Mouse (Mus musculus) gastrocnemius, adult 2 months (tissue): ENCODE measurements around the gene Fgf2. TPM values are rescaled to one million over a fixed set of nuclear protein-coding genes. Genes with fewer than 3 reads are reported as not detected.
A peak's percentile ranks its signal among the peaks of the same experiment; 100 is the strongest.

Source experiments
- DNase-seq: peaks from one replicate; pipeline ENCODE4 v3.0.0; 2022
- H3K27ac ChIP-seq: fragments of 200-600 bp; 2 replicates; pipeline ENCODE4 v1.8.1; 2022; ENCODE audit warnings: mild to moderate bottlenecking
- H3K4me3 ChIP-seq: fragments of 200-600 bp; 2 replicates; pipeline ENCODE4 v1.8.1; 2022; ENCODE audit warnings: mild to moderate bottlenecking, moderate library complexity
- CTCF ChIP-seq: fragments of 200-600 bp; IDR thresholded peaks from 2 replicates; pipeline ENCODE4 v1.8.1; 2022; ENCODE audit warnings: antibody characterized with exemption, mild to moderate bottlenecking, moderate library complexity
- intact Hi-C: fragments of 180-260 bp; cut with DNase I; formaldehyde crosslinking; loops from one replicate; pipeline ENCODE4 v1.15.1; 2025
- total RNA-seq, 2 experiments: library from RNA; stranded (reverse); gene quantifications; 2 replicates each; pipeline ENCODE4 v1.2.3; 2021

The Fgf2 gene
- total RNA-seq, 2 experiments from 2014 or later = 5.4 to 12.1 TPM

DNA sequence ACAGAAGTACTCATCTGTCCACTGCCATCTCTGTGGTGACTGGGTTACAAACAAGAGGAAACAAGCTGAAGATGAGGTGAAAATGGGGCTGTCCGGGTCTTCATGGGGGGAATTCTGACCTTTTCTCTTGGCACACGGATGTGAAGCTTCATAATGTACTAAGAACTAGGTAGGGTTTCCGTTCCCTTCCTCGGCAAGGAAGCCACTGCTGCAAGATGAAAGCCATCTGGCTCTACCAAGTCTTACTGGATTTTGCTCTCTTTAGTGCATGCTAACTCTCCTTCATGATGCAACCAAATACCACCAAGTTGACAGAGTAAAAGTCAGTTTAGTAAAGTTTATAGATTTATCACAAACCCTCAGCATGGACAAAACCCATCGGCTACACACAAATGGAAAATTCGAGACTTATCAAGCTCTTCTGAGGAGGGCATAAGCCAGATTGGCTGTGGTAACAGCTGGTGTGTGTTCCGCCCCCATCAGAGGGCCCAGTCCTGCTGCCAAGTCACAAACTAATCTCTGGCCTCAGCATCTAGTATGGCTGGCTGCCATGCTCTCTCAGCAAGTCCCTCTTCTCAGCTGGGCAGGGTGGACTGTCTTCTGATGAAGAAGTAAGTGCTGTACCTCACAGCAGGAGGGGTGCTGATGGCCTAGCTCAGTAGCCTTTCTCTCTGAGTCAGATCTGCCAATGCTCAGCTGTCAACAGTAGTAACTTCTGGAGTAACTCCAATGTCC, 50.7 kb downstream of the Fgf2 start:
- Histone ChIP-seq H3K4me3 (no peak overlapping the region), H3K27ac (peak overlapping the region; percentile 79)
- intact Hi-C loops = no loop called here
- TF ChIP-seq CTCF = no peak
- peak; percentile 87 for DNase-seq

DNA sequence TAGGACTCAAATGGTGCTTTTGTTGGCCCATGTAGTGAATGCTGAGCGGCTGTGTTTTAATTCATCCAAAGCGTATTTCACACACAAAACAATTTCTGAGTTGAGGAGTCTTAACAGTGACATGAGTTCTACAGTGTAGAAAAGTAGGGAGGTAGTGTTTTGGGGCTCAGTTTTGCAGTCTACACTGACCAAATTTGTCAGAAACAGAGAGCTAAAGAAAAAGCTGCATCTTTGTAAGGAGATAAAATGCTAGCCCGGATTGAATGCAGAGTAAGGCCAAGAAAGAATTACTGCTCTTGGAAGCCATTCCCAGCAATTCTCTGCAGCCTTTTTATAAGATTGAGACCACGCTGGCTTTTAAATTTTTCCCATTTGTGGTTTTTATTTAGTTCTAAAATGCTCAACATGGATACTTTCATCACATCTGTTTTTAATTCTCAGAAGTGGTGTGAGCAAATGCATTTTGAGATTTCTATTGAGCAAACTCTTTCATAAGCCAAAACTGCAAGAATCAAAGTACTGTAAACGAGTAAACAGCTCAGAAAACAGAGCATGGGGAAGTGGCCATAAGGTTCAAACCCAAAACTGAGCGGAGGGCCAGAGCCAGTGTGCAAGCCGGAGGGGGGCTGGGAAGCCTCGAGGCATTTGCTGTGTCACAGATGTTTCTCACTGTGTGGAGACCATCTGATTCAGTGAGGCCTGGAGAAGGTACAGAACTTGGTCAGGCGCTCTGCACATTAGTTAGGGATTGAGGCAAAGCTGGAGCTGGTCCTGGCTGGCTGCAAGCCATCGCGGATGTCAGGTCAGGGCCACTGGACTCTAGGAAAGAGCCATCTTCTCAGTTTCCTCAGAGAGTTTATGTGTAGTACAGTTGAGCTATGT, 53.8 kb downstream of the Fgf2 start:
- intact Hi-C loops = no loop called here
- no peak overlapping the region for H3K4me3 ChIP-seq
- peak overlapping the region; percentile 67 for H3K27ac ChIP-seq
- peak; percentile 84 for DNase-seq
- no peak for TF ChIP-seq CTCF

DNA sequence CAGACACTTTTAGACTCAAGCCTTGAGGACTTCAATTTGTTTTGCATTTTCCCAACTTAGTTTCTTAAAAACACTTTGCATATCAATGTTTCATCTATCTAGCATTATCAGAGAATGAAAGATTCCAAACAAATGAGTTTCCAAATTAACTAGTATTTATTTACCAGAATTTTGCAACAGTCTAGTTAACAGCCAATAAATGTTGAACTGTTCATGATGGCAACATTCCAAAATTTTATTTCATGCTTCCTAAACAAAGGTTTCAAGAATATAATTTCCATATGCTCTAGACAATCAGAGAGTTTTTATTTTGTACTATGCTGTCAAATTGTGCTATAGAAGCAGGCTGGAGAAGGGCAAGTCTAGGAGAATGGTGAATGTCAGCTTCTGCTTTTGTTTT, 59.5 kb downstream of the Fgf2 start:
- intact Hi-C loops = no loop called here
- no peak for DNase-seq
- TF ChIP-seq CTCF = no peak

GRCm38 (mm10) chr3:37413446-37413845, 65.3 kb downstream of the Fgf2 start:
- no peak overlapping the region for H3K4me3 ChIP-seq
- peak overlapping the region; percentile 16; the same call in 1 of the 2 replicates for H3K27ac ChIP-seq
- DNase-seq = no peak
- intact Hi-C loops = loop anchor here (10.0 kb wide), 1 partner anchor 209 kb away; no protein-coding TSS in a partner anchor
- no peak for TF ChIP-seq CTCF

More for the DNA sequence above, 59.5 kb downstream of the Fgf2 start:
- Histone ChIP-seq H3K4me3 (no peak overlapping the region), H3K27ac (no peak overlapping the region)

- intact Hi-C loops = loop anchor here (1.0 to 10.0 kb wide), 4 partner anchors 73 to 210 kb away; partner anchors contain the start of genes Bbs12 and Cetn4
- DNase-seq = peak; percentile 87
- TF ChIP-seq CTCF = peak; percentile 87
- H3K4me3 ChIP-seq = no peak overlapping the region
- no peak overlapping the region for H3K27ac ChIP-seq
Observed at GRCm38 (mm10) chr3:37414413-37414960, 66.3 kb downstream of the Fgf2 start.

- no peak for DNase-seq
- Histone ChIP-seq H3K27ac (peak overlapping the region; percentile 99), H3K4me3 (peak overlapping the region; percentile 84)
- intact Hi-C loops = loop anchor here (10.0 kb wide), 1 partner anchor 214 kb away; no protein-coding TSS in a partner anchor
- no peak for TF ChIP-seq CTCF
Observed at GRCm38 (mm10) chr3:37418341-37418740, 70.2 kb downstream of the Fgf2 start.

GRCm38 (mm10) chr3:37418961-37419457, 70.9 kb downstream of the Fgf2 start:
- peak; percentile 83 for DNase-seq
- peak overlapping the region; percentile 99 for H3K27ac ChIP-seq
- peak; percentile 34 for TF ChIP-seq CTCF
- intact Hi-C loops = loop anchor here (10.0 kb wide), 1 partner anchor 214 kb away; no protein-coding TSS in a partner anchor
- peak overlapping the region; percentile 84 for H3K4me3 ChIP-seq

DNA sequence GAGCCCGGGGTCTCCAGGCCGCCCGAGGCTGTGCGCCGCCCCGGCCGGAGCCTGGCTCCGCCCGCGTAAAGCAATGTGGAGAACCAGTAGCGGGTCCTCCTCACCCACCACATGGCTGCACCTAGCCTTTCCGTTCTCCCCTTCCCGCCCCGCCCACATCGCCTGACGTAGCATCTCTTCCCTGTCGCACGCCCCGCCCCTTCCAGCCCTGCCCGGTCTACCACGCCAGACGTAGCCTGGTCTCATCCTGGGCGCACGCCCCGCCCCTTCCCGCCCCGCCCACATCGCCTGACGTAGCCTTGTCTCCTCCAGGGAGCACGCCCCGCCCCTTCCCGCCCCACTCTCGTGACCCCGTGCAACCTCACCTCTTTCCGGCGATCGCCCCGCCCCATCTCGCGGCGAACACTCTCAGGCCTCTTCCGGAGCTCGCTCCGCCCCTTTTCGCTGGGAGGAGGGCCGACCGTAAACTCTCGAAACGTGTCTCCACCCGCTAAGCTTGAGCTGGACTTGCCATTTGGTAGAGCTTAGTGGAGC, 71.4 kb downstream of the Fgf2 start, which contains the start of gene Spata5:
Gene Spata5, plus strand, starts transcription at position 439 of the 534 bp plus-strand sequence.
- Histone ChIP-seq H3K27ac (peak within 1 kb of the TSS; percentile 99), H3K4me3 (peak within 1 kb of the TSS; percentile 99)
- no peak for TF ChIP-seq CTCF
- intact Hi-C loops = loop anchor here (10.0 kb wide), 1 partner anchor 215 kb away; no protein-coding TSS in a partner anchor
- DNase-seq = peak; percentile 99

- H3K27ac ChIP-seq = peak within 1 kb of the TSS; percentile 99
- peak; percentile 94 for DNase-seq
- intact Hi-C loops = no loop called here
- TF ChIP-seq CTCF = no peak; the same call in 1 of the 2 replicates
- H3K4me3 ChIP-seq = peak within 1 kb of the TSS; percentile 99
Observed at GRCm38 (mm10) chr3:37420072-37420471, 71.9 kb downstream of the Fgf2 start, which contains the start of gene Nudt6. Nudt6 (minus strand) TSS chr3:37420211.

DNA sequence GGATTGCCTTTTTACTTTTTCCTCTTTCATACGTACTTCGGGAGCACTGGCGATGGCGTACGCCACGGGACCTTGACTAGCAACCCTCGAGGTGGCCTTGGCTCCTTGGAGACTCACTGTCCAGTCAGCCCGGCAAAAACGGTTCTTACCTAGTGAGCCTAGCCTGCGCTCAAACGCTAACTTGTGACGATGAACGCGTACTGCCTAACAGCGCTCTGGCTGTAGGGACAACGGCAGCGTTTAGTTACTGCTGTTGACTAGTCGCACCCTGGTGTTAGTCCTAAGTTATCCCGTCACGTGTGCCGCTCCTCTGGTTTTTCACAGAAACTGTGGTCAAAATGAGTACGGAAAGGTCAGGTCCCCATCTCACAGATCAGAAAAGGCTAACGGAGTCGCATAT, 72.5 kb downstream of the Fgf2 start:
- no peak for TF ChIP-seq CTCF
- H3K27ac ChIP-seq = peak overlapping the region; percentile 97
- H3K4me3 ChIP-seq = peak overlapping the region; percentile 99
- intact Hi-C loops = no loop called here
- DNase-seq = no peak

GRCm38 (mm10) chr3:37421179-37421578, 73.0 kb downstream of the Fgf2 start:
- peak overlapping the region; percentile 97 for H3K27ac ChIP-seq
- H3K4me3 ChIP-seq = peak overlapping the region; percentile 99
- no peak for TF ChIP-seq CTCF
- intact Hi-C loops = no loop called here
- no peak for DNase-seq

GRCm38 (mm10) chr3:37426069-37426468, 77.9 kb downstream of the Fgf2 start:
- no peak for TF ChIP-seq CTCF
- intact Hi-C loops = no loop called here
- no peak for DNase-seq
- H3K4me3 ChIP-seq = no peak overlapping the region
- no peak overlapping the region for H3K27ac ChIP-seq
